Mouse (Mus musculus): ENCODE results near the gene Nsg1.

Nsg1 gene

GRCm38 (mm10) chr5:38159634-38160413 is at the start of gene Nsg1:
Gene Nsg1, minus strand, starts transcription at chr5:38159907.
- DNase-seq: peak in 1 of 2 experiments; percentile 18

GRCm38 (mm10) chr5:38208985-38209384 is 49.3 kb upstream of the Nsg1 start:
- no peak for DNase-seq

GRCm38 (mm10) chr5:38205303-38205726 is 45.6 kb upstream of the Nsg1 start:
- DNase-seq: no peak

- DNase-seq: no peak
Measured at GRCm38 (mm10) chr5:38199686-38200085, 40.0 kb upstream of the Nsg1 start.

GRCm38 (mm10) chr5:38197482-38197823 is 37.7 kb upstream of the Nsg1 start:
- DNase-seq: peak; percentile 90

- DNase-seq: no peak
Measured at GRCm38 (mm10) chr5:38196821-38197481, 37.2 kb upstream of the Nsg1 start.

- no peak for DNase-seq
Measured at GRCm38 (mm10) chr5:38195941-38196340, 36.2 kb upstream of the Nsg1 start.

GRCm38 (mm10) chr5:38194946-38195345 is 35.2 kb upstream of the Nsg1 start:
- DNase-seq: no peak

GRCm38 (mm10) chr5:38190907-38191306 is 31.2 kb upstream of the Nsg1 start:
- DNase-seq: no peak

GRCm38 (mm10) chr5:38187006-38187405 is 27.3 kb upstream of the Nsg1 start:
- DNase-seq: no peak

GRCm38 (mm10) chr5:38184688-38185285 is 25.1 kb upstream of the Nsg1 start:
- DNase-seq: no peak

- DNase-seq: no peak
Measured at GRCm38 (mm10) chr5:38174256-38174912, 14.7 kb upstream of the Nsg1 start.

- peak in 1 of 2 experiments; percentile 14 for DNase-seq
Measured at GRCm38 (mm10) chr5:38173766-38174165, 14.1 kb upstream of the Nsg1 start.

- peak in 1 of 2 experiments; percentile 31 for DNase-seq
Measured at GRCm38 (mm10) chr5:38168497-38168896, 8.8 kb upstream of the Nsg1 start.

GRCm38 (mm10) chr5:38158947-38159633 is 617 bp downstream of the Nsg1 start:
- peak; percentile 79 to 84 for DNase-seq

- peak in 1 of 2 experiments; percentile 20 for DNase-seq
Measured at GRCm38 (mm10) chr5:38158501-38158946, 1.2 kb downstream of the Nsg1 start.

- no peak for DNase-seq
Measured at GRCm38 (mm10) chr5:38157481-38158020, 2.2 kb downstream of the Nsg1 start.

- no peak for DNase-seq
Measured at GRCm38 (mm10) chr5:38153636-38154035, 6.1 kb downstream of the Nsg1 start.

- DNase-seq: no peak
Measured at GRCm38 (mm10) chr5:38152201-38153108, 7.3 kb downstream of the Nsg1 start.

- DNase-seq: no peak
Measured at GRCm38 (mm10) chr5:38151264-38151663, 8.4 kb downstream of the Nsg1 start.

- DNase-seq: peak in 1 of 2 experiments; percentile 11
Measured at GRCm38 (mm10) chr5:38146524-38146923, 13.2 kb downstream of the Nsg1 start.
